Mouse (Mus musculus): ENCODE data around the gene Mospd3. TPM values are rescaled to one million over a fixed set of nuclear protein-coding genes. Genes with fewer than 3 reads are reported as not detected.

Mospd3 gene
- polyA plus RNA-seq, 1 experiment from 2014 or later, result 73.5 TPM

Other genes starting within 250 kb of the Mospd3 start
- gene Zan, start 124.0 kb downstream of the Mospd3 start, polyA plus RNA-seq (2015; fragmentation: Nextera tagmentation; extraction: Ambion mirVana), result 0.18 TPM in 2 replicates
- gene Pop7, start 98.5 kb downstream of the Mospd3 start, polyA plus RNA-seq (2015; fragmentation: Nextera tagmentation; extraction: Ambion mirVana), result 81.0 and 81.8 TPM in 2 replicates
- gene Gigyf1, start 82.5 kb downstream of the Mospd3 start, polyA plus RNA-seq (2015; fragmentation: Nextera tagmentation; extraction: Ambion mirVana), result 16.4 and 18.4 TPM in 2 replicates
- gene Epo, start 67.8 kb downstream of the Mospd3 start, polyA plus RNA-seq (2015; fragmentation: Nextera tagmentation; extraction: Ambion mirVana), result not detected in 2 replicates
- 516 and 544 TPM in 2 replicates for gene Gnb2, start 67.5 kb downstream of the Mospd3 start, polyA plus RNA-seq (2015; fragmentation: Nextera tagmentation; extraction: Ambion mirVana)
- gene Actl6b, start 47.5 kb downstream of the Mospd3 start, polyA plus RNA-seq (2015; fragmentation: Nextera tagmentation; extraction: Ambion mirVana), result 251 and 285 TPM in 2 replicates
- 6.1 and 6.4 TPM in 2 replicates for gene Tfr2, start 31.2 kb downstream of the Mospd3 start, polyA plus RNA-seq (2015; fragmentation: Nextera tagmentation; extraction: Ambion mirVana)
- 16.6 and 19.4 TPM in 2 replicates for gene Pcolce, start 12.7 kb upstream of the Mospd3 start, polyA plus RNA-seq (2015; fragmentation: Nextera tagmentation; extraction: Ambion mirVana)
- 0.12 and 0.31 TPM in 2 replicates for gene Fbxo24, start 27.9 kb upstream of the Mospd3 start, polyA plus RNA-seq (2015; fragmentation: Nextera tagmentation; extraction: Ambion mirVana)
- 17.2 and 18.2 TPM in 2 replicates for gene Lrch4, start 28.1 kb upstream of the Mospd3 start, polyA plus RNA-seq (2015; fragmentation: Nextera tagmentation; extraction: Ambion mirVana)
- 7.4 and 9.2 TPM in 2 replicates for gene Gm20605, start 28.1 kb upstream of the Mospd3 start, polyA plus RNA-seq (2015; fragmentation: Nextera tagmentation; extraction: Ambion mirVana)
- 5.5 and 6.1 TPM in 2 replicates for gene Sap25, start 40.3 kb upstream of the Mospd3 start, polyA plus RNA-seq (2015; fragmentation: Nextera tagmentation; extraction: Ambion mirVana)
- 0.09 and 0.12 TPM in 2 replicates for gene Irs3, start 44.7 kb upstream of the Mospd3 start, polyA plus RNA-seq (2015; fragmentation: Nextera tagmentation; extraction: Ambion mirVana)
- gene Agfg2, start 83.7 kb upstream of the Mospd3 start, polyA plus RNA-seq (2015; fragmentation: Nextera tagmentation; extraction: Ambion mirVana), result 20.2 and 20.3 TPM in 2 replicates
- gene Nyap1, start 140.5 kb upstream of the Mospd3 start, polyA plus RNA-seq (2015; fragmentation: Nextera tagmentation; extraction: Ambion mirVana), result 44.1 and 48.5 TPM in 2 replicates
- gene Tsc22d4, start 144.7 kb upstream of the Mospd3 start, polyA plus RNA-seq (2015; fragmentation: Nextera tagmentation; extraction: Ambion mirVana), result 84.5 and 88.6 TPM in 2 replicates
- gene Ppp1r35, start 177.8 kb upstream of the Mospd3 start, polyA plus RNA-seq (2015; fragmentation: Nextera tagmentation; extraction: Ambion mirVana), result 43.4 and 44.7 TPM in 2 replicates
- 9.7 and 11.0 TPM in 2 replicates for gene Mepce, start 186.6 kb upstream of the Mospd3 start, polyA plus RNA-seq (2015; fragmentation: Nextera tagmentation; extraction: Ambion mirVana)
- 11.9 and 12.8 TPM in 2 replicates for gene Zcwpw1, start 186.7 kb upstream of the Mospd3 start, polyA plus RNA-seq (2015; fragmentation: Nextera tagmentation; extraction: Ambion mirVana)
- gene Pilra, start 235.2 kb upstream of the Mospd3 start, polyA plus RNA-seq (2015; fragmentation: Nextera tagmentation; extraction: Ambion mirVana), result 0.21 and 0.43 TPM in 2 replicates